Mouse (Mus musculus): ENCODE measurements at regions not wholly inside any gene's neighbourhood (a gene's known extent, or its start where the extent isn't known, plus 50 kb on each side); places are given as distances from the start of the nearest gene placed in this dataset.

- in situ Hi-C loops (cut with MboI; ENCODE audit: low pct_ligation_motif_present, low pct_unique_long_range_greater_than_20kb, low sequenced_read_pairs) (no loop called here), dilution Hi-C loops (cut with MboI; ENCODE audit: extremely low pct_ligation_motif_present, extremely low pct_unique_long_range_greater_than_20kb, low sequenced_read_pairs) (no loop called here)
- Histone ChIP-seq H3K4me3 (replicated peaks in 1 of 3; ENCODE audit: low read depth in 2 of 3, low read length in 2 of 3, poor library complexity in 1 of 3) (no peak overlapping the region), H3K4me1 (ENCODE audit: control insufficient read depth in 1 of 2, insufficient read depth in 2 of 2) (peaks cover 0 to 18% of the 10 kb centered on the region in 2 experiments; a peak in 2 of 4 replicates), H3K4me2 (ENCODE audit: insufficient read depth, low read depth, poor library complexity, severe bottlenecking) (no peak overlapping the region), H3K9me3 (replicated peaks; ENCODE audit: low read length) (no peaks in the 10 kb centered on the region), H3K79me2 (replicated peaks; ENCODE audit: control insufficient read depth, extremely low read depth, insufficient read depth, poor library complexity, severe bottlenecking) (no peaks in the 10 kb centered on the region), H3K27me3 (replicated peaks) (no peaks in the 10 kb centered on the region), H3K9ac (ENCODE audit: insufficient read depth, low read depth) (no peak overlapping the region), H3K36me3 (replicated peaks in 1 of 2; ENCODE audit: control insufficient read depth in 1 of 2, insufficient read depth in 1 of 2, low read length in 1 of 2) (no peaks in the 10 kb centered on the region), H3K27ac (ENCODE audit: insufficient read depth, low read depth) (no peak overlapping the region)
- no peak for DNase-seq (ENCODE audit: extremely low read depth)
- TF ChIP-seq MAZ (IDR thresholded peaks at IDR 0.05; ENCODE audit: low read depth, low read length) (no peak), USF1 (IDR thresholded peaks at IDR 0.05; ENCODE audit: low read depth, low read length) (no peak), ZC3H11A (IDR thresholded peaks at IDR 0.05; ENCODE audit: low read depth, low read length) (no peak), JUND (conservative IDR thresholded peaks at IDR 0.05; ENCODE audit: low read depth, low read length) (no peak), EP300 (IDR thresholded peaks at IDR 0.05; ENCODE audit: low read length) (no peak), SMC3 (IDR thresholded peaks at IDR 0.05; ENCODE audit: low read depth, low read length) (no peak), ELF1 (IDR thresholded peaks at IDR 0.05; ENCODE audit: low read depth, low read length) (no peak), MEF2A (IDR thresholded peaks at IDR 0.05; ENCODE audit: borderline replicate concordance, low read depth, low read length) (no peak), MAFK (IDR thresholded peaks at IDR 0.05; ENCODE audit: insufficient replicate concordance, low read length) (no peak), MXI1 (IDR thresholded peaks at IDR 0.05; ENCODE audit: low read depth, low read length) (no peak), PAX5 (IDR thresholded peaks at IDR 0.05; ENCODE audit: low read length) (no peak), UBTF (IDR thresholded peaks at IDR 0.05; ENCODE audit: low read depth, low read length) (no peak), BHLHE40 (IDR thresholded peaks at IDR 0.05; ENCODE audit: low read depth, low read length) (no peak), TCF12 (IDR thresholded peaks at IDR 0.05; ENCODE audit: low read depth, low read length) (no peak)
Observed at GRCm38 (mm10) chr1:97552886-97553285, 109.0 kb downstream of the D1Ertd622e start.

- in situ Hi-C loops (cut with MboI; ENCODE audit: low pct_ligation_motif_present, low pct_unique_long_range_greater_than_20kb, low sequenced_read_pairs) (no loop called here), dilution Hi-C loops (cut with MboI; ENCODE audit: extremely low pct_ligation_motif_present, extremely low pct_unique_long_range_greater_than_20kb, low sequenced_read_pairs) (no loop called here)
- no peaks in the 10 kb centered on the region for H3K36me3 ChIP-seq (replicated peaks in 1 of 2; ENCODE audit: control insufficient read depth in 1 of 2, insufficient read depth in 1 of 2, low read length in 1 of 2)
- no peaks in the 10 kb centered on the region for H3K79me2 ChIP-seq (replicated peaks; ENCODE audit: control insufficient read depth, extremely low read depth, insufficient read depth, poor library complexity, severe bottlenecking)
- DNase-seq (ENCODE audit: extremely low read depth) = no peak
- no peaks in the 10 kb centered on the region for H3K27me3 ChIP-seq (replicated peaks)
- no peak overlapping the region for H3K4me3 ChIP-seq (replicated peaks in 1 of 3; ENCODE audit: low read depth in 2 of 3, low read length in 2 of 3, poor library complexity in 1 of 3)
- H3K9me3 ChIP-seq (replicated peaks; ENCODE audit: low read length) = no peaks in the 10 kb centered on the region
- no peaks in the 10 kb centered on the region for H3K4me1 ChIP-seq (ENCODE audit: control insufficient read depth in 1 of 2, insufficient read depth in 2 of 2)
- no peak overlapping the region for H3K4me2 ChIP-seq (ENCODE audit: insufficient read depth, low read depth, poor library complexity, severe bottlenecking)
- H3K9ac ChIP-seq (ENCODE audit: insufficient read depth, low read depth) = no peak overlapping the region
- TF ChIP-seq POLR2AphosphoS2 (IDR thresholded peaks at IDR 0.05; ENCODE audit: low read depth, low read length) = no peak
- TF ChIP-seq GABPA (IDR thresholded peaks at IDR 0.05; ENCODE audit: insufficient replicate concordance, low read depth, low read length) = no peak
- no peak for TF ChIP-seq E2F4 (IDR thresholded peaks at IDR 0.05; ENCODE audit: insufficient replicate concordance, low read depth, low read length)
- no peak for TF ChIP-seq IRF4 (IDR thresholded peaks at IDR 0.05; ENCODE audit: low read depth, low read length)
- no peak for TF ChIP-seq UBTF (IDR thresholded peaks at IDR 0.05; ENCODE audit: low read depth, low read length)
- TF ChIP-seq USF2 (conservative IDR thresholded peaks at IDR 0.05; ENCODE audit: low read depth, low read length) = no peak
- no peak for TF ChIP-seq POLR2A (IDR thresholded peaks at IDR 0.05; ENCODE audit: low read depth, low read length)
- TF ChIP-seq USF1 (IDR thresholded peaks at IDR 0.05; ENCODE audit: low read depth, low read length) = no peak
- no peak overlapping the region for H3K27ac ChIP-seq (ENCODE audit: insufficient read depth, low read depth)
Observed at GRCm38 (mm10) chr1:97541162-97541493, 120.7 kb downstream of the D1Ertd622e start.
